Mouse (Mus musculus): ENCODE measurements at regions not wholly inside any gene's neighbourhood (a gene's known extent, or its start where the extent isn't known, plus 50 kb on each side); places are given as distances from the start of the nearest gene placed in this dataset.

DNA sequence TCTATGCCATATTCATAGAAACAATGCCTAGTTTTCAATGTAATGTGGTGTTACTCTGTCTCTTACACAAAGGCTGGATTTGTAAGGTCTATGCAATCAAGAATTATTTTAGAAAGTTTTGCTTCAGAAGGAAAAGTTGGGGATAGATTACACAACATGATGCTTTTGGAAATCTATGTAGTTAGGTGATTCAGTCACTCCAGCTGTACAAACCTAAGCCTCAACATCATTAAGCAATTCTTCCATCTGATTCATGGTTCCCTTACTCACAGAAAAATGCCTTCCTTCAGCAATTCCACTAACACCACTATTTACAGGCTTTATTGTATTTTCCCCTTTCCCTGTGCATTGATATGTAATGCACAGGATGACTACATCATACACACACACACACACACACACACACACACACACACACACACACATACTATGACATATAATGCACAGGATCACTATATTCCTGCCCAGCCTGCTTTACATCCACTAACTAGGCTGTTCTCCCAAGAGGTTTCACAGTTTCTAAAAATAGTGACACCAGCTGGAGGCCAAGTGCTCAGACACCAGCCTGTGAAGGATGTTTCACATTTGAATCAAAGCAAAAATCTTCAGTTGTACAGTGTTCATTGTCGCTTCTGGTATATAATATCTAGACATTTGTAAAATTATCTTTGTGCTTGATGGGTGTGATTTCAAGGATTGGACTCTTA is 305.9 kb downstream of the Klf6 start:
- peak in 1 of 2 experiments; percentile 4 for DNase-seq

GRCm38 (mm10) chr13:6173095-6173494 is 311.8 kb downstream of the Klf6 start:
- DNase-seq: no peak
- intact Hi-C loops (cut with DNase I): no loop called here

More for the DNA sequence above, 305.9 kb downstream of the Klf6 start:
- intact Hi-C loops (cut with DNase I): no loop called here

DNA sequence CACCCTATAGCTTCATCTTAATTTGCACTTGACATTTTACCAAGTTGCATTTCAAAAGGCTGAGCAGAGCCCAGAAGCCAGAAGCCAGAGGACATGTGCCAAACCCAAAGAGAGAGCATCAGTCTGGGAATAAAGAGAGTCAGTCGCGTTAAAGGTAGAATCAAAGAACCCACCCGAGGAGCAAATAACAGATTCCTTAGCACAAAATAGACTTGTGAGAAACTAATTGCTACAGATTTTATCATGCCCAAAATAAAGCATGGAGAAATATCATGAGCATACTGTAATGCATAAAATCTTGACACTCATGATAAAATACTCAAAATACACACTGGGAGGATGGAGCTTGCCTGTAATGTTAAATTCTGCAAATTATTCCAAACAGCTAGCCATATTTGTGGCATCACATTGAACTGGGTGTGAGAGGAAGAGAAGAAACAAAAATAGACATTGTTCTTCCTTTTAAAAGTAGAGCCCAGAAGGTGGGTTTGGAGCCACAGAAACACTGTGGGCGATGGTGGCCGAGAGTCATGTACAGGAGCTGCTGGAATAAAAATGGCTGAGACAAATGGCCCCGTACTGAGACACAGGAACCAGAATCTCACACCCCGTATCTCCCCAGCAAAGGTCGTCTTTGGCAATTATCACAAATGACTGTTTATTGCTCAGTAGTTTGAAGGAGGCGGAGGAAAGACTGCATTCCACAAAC is 317.2 kb downstream of the Klf6 start:
- no peak for DNase-seq
- intact Hi-C loops (cut with DNase I): no loop called here

DNA sequence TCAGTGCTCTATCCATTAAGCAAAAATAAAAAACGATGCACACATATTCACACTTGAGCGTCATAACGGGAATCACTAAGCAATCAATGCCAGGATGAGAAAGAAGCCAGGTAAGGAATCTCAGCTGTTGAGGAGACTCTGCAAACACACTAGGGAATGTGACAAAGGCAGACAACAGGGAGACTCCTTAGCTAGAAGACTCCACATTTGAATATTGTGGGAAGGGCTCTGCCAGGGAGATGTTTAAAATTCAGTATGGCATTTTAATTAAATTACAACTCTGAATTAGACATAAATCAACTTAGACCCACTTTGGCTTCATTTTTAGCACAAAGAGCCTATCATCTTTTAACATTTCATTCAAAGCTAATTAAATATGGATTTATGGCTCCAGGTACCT is 327.9 kb downstream of the Klf6 start:
- DNase-seq: no peak
- intact Hi-C loops (cut with DNase I): no loop called here

DNA sequence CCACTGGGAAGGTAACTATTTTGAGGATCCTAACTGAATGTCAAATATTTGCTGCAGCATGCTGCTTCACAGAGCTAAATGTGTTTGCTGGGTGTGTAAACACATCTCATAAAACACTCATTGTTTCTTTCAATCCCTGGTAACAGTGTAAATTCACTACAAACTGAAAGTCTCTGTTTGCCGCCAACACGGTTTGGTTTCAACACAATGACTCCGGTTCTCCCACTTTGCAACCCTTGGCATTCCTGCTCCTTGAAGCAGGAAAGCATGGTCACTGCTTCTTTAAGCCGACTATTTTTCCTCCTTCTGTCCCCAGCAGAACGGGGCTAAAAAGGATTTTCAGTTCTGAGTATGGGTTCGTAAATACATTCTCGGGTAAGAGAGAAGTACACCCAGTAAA is 328.3 kb downstream of the Klf6 start:
- intact Hi-C loops (cut with DNase I): no loop called here
- no peak for DNase-seq

- DNase-seq: no peak
- intact Hi-C loops (cut with DNase I): loop anchor here (10.0 kb wide), 1 partner anchor 317 kb away; no protein-coding TSS in a partner anchor
Measured at GRCm38 (mm10) chr13:6191186-6191914, 330.1 kb downstream of the Klf6 start.

DNA sequence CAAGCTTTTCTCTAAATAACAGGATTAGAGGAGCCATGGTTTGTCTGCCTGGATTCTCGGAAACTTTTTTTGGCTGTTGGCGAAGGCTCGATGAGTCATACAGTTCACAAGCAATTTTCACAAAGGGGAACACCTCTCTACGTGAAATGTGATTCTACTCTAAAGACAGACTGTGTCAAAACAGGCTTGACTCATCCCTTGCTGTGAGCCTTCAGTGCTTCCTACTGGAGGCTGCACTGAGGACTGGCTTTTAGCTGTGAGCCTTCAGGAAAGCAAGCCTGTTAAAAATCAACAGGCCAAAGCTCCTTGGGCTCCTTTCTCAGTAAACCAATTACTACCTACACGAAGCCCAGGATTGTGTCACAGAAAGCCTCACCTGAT is 330.6 kb downstream of the Klf6 start:
- DNase-seq: peak; percentile 2 to 5
- intact Hi-C loops (cut with DNase I): loop anchor here (10.0 kb wide), 1 partner anchor 317 kb away; no protein-coding TSS in a partner anchor

- intact Hi-C loops (cut with DNase I): loop anchor here (10.0 kb wide), 1 partner anchor 322 kb away; no protein-coding TSS in a partner anchor
- no peak for DNase-seq
Measured at GRCm38 (mm10) chr13:6196690-6197089, 335.4 kb downstream of the Klf6 start.

GRCm38 (mm10) chr13:6199107-6199506 is 337.8 kb downstream of the Klf6 start:
- no peak for DNase-seq
- intact Hi-C loops (cut with DNase I): loop anchor here (10.0 kb wide), 1 partner anchor 324 kb away; no protein-coding TSS in a partner anchor

DNA sequence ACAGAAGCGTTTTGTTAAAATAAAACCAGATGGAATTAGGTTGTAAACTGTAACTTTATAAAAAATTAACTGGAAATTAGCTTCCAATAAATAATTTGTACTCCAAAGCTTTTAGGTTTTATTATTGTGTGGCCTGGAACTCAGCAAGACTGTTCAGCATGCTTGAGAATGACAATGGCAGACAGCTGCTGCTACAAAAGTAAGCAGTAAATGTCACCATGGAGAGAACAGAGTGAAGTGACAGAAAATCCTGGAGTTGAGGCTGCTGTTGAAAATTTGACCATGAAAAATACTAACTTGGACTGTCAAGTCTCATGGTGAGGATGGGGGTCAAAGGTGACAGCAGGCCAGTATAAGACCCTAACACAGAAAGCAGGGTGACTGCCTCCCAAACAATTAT is 340.2 kb downstream of the Klf6 start:
- no peak for DNase-seq
- intact Hi-C loops (cut with DNase I): no loop called here

DNA sequence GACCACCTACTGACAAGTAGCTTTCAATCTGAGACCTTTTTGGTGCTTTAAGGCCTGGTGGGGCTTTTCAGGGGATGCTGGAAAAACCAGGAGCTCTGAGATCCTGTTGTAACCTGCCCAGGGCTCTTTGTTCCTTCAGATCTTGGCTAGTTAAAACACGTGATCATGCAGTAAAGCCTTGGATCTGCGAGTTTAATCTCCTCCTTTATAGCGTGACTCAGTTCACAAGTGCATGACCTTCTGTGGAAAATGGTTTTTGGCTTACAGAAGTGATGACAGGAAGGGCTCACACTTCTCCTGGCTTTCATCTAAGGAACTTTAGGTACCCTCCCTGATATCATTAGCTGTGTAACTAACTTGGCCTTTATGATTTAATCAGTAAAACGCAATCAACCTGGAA is 343.1 kb upstream of the Pitrm1 start:
- intact Hi-C loops (cut with DNase I): no loop called here
- DNase-seq: no peak

DNA sequence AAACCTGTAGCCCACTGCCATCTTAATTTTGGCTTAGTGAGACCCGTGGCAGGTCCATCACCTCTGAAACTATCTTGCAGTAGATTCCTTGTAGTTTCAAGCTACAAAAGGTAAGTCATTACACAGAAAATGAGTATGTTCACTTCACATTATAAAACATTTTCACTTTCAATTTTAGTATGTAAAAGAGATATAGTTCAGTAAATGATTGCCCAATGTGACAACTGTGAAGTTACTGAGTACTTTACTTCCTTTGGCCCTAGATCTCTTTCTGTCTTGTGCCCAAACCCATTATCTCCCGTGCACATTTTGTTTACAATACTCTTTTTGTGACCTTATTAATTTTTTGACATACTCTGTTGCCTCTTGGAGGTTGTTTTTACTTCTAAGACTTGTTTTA is 335.4 kb upstream of the Pitrm1 start:
- DNase-seq: no peak
- intact Hi-C loops (cut with DNase I): no loop called here

DNA sequence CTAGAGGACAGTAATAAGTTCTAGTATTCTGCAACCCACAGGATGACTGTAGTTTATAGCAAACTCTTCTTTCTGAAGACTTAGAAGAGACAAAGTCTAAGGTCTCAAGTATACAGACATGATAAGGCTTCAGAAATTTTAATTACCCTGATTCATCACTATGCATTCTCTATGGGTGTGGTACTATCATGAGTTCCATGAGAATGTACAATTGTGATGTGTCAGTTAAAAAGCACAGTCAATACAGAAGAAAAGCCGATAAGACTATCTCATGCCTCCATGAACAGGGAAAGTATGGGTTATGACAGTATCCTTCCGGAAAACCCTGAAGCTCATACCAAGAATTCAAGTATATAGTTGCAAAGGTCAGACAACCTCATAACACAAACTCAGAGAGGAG is 333.8 kb upstream of the Pitrm1 start:
- intact Hi-C loops (cut with DNase I): no loop called here
- DNase-seq: no peak

DNA sequence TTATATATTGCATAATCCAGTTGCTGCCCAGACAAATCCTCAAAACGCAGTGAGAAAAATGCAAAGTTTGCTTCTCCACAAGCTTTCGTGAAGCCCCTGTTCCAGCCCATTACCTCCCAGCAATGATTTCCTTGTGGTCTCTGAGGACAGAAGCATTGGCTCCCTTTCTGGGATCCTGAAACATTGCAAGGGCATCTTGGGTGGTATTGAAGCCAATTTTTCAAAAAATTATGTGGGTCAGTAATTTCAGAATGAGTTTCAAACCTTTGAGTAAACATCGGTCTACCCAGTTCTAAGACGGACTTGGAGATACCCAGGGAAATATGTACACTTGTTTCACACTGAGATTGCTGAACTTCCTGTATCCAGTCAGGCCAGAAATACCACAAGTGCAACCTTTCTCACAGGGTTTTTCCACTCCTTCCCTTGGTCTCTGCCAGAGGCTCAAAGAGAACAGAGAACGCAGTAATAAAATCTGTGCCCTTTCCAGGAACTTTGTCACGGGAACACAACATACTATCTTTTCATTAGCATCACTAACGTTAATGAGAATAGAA is 321.8 kb upstream of the Pitrm1 start:
- intact Hi-C loops (cut with DNase I): no loop called here
- no peak for DNase-seq

GRCm38 (mm10) chr13:6228278-6228677 is 319.7 kb upstream of the Pitrm1 start:
- DNase-seq: no peak
- intact Hi-C loops (cut with DNase I): no loop called here

DNA sequence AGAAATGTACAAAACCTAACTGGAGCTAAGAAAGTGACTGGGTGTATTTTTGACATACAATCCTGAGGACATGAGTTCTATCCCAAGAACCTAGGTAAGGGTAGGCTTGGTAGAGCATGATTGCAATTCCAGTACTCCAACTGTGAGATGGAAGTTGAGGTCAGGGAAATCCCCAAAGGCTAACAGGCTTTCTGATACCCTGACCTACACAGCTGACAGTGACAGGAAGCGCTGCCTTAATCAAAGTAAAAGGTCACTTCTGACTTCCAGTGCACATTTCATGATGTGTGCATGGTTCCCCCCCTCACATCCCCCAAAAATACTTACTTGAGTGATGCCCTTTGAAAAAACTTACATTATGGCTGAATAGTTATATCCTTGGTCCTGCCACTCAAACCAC is 312.6 kb upstream of the Pitrm1 start:
- intact Hi-C loops (cut with DNase I): no loop called here
- no peak for DNase-seq

DNA sequence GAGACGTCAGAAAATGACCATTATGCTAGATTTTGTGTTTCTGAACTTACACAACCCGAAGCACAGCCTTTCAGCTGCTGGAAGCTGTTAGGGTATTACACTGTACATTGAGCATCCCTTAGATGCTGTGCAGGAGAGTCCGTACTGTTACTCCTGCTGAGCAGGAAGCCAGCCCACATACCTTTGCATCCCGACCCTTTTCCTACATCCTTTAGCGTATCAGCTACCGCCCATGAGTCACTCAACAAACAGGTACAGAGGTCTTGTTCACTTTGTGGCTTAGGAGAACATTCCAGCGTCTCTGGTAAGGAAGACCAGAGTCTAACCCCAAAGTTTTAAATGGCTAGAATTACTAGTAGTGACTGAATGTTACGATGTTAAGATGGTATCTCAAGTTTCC is 311.4 kb upstream of the Pitrm1 start:
- intact Hi-C loops (cut with DNase I): no loop called here
- DNase-seq: no peak

DNA sequence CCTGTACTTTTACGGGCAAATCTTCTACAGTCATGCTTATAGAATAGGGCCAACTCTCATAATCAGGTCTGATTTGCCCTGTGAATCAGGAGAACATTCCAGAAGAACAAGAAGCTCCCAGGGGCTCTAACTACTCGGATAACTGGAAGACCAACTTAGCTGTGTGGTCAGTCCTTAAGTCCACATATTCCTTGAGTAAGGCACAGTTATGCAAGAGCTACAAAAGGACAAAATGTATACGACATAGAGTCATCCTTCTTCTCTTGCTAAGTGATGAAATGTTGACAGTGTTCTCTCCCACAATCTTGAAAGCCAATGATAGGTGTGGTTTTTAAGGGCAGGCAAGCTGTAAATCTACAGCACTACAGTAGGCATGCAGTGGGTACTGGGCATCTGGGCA is 310.7 kb upstream of the Pitrm1 start:
- no peak for DNase-seq
- intact Hi-C loops (cut with DNase I): no loop called here

DNA sequence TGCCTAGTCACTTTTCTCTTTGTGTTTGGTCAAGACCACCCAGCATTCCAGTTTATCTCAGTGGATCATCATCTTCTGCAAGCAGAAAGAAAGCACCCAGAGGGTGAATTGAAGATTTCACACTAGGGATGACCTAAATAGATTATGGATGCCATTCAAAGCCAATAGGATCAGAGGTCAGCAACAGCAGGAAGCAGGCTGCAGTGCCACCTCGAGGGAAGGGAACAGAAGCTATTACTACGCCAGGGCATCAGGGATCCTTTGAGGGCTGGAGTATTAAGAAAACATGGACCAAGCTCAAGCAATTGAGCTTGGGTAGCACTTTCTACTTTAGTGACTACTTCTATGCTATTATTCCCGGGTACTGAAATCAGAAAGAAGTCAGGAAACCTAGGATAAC is 307.1 kb upstream of the Pitrm1 start:
- DNase-seq: peak in 1 of 2 experiments; percentile 5

GRCm38 (mm10) chr13:6241472-6242123 is 306.4 kb upstream of the Pitrm1 start:
- DNase-seq: no peak
- intact Hi-C loops (cut with DNase I): no loop called here

More for the DNA sequence above, 307.1 kb upstream of the Pitrm1 start:
- intact Hi-C loops (cut with DNase I): no loop called here

DNA sequence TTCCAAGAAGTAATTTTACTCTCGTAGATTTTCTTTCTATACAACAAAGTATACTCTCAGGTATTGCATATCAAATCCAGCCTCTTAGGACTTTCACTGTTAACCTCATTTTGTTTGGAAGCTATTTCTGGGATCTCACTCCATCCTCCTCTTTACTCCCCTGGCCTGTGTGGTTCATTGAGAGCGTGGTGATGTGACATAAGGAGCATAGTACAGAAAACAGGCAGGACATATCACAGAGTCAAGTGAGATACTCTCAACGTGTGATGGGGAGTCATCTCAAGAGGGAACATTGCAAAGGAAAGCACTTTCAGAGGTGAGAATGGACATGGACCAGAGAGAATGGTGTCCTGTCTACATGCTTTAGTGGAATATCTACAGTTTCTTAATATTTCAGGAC is 297.8 kb upstream of the Pitrm1 start:
- DNase-seq: no peak
- intact Hi-C loops (cut with DNase I): no loop called here

All from heart, postnatal 14 days (tissue).